Mouse (Mus musculus): ENCODE results near the gene Hdac1. TPM values are rescaled to one million over a fixed set of nuclear protein-coding genes. Genes with fewer than 3 reads are reported as not detected.

The Hdac1 gene
- total and polyA plus RNA-seq, 2 experiments from 2014 or later = 25.8 to 73.6 TPM

GRCm38 (mm10) chr4:129500607-129501566 is 41.6 kb downstream of the Hdac1 start:
- Histone ChIP-seq H3K4me1 (ENCODE audit: control insufficient read depth, insufficient read depth) (peaks cover 37% of the 10 kb centered on the region), H3K36me3 (replicated peaks; ENCODE audit: control insufficient read depth, insufficient read depth, low read length) (no peaks in the 10 kb centered on the region), H3K27me3 (ENCODE audit: control insufficient read depth, insufficient read depth, low read length) (no peaks in the 10 kb centered on the region), H3K4me3 (ENCODE audit: low read depth, low read length) (peak overlapping the region; percentile 60), H3K4me2 (ENCODE audit: low read depth, low read length) (peak overlapping the region; percentile 82), H3K9me3 (replicated peaks; ENCODE audit: control insufficient read depth, low read length) (no peaks in the 10 kb centered on the region), H3K27ac (ENCODE audit: low read depth) (peak overlapping the region; percentile 88), H3K9ac (replicated peaks; ENCODE audit: low read depth, low read length) (peak overlapping the region; percentile 53)
- DNase-seq (ENCODE audit: low spot score) (peak; percentile 90), ATAC-seq (ENCODE audit: insufficient read depth, low read depth) (peak; percentile 88)
- no peak for TF ChIP-seq CTCF (IDR thresholded peaks at IDR 0.05; ENCODE audit: low read depth)
- peak; percentile 27; the same call in 1 of the 2 replicates for TF ChIP-seq EP300 (IDR thresholded peaks at IDR 0.05; ENCODE audit: low read depth)
- WGBS = 2% methylated on average over 47 of the region's 49 CpGs

GRCm38 (mm10) chr4:129500017-129500416 is 42.5 kb downstream of the Hdac1 start:
- 76% methylated on average over 8 of the region's 8 CpGs for WGBS
- Histone ChIP-seq H3K27me3 (ENCODE audit: control insufficient read depth, insufficient read depth, low read length) (no peaks in the 10 kb centered on the region), H3K4me1 (ENCODE audit: control insufficient read depth, insufficient read depth) (peaks cover 37% of the 10 kb centered on the region), H3K27ac (ENCODE audit: low read depth) (peak overlapping the region; percentile 88), H3K36me3 (replicated peaks; ENCODE audit: control insufficient read depth, insufficient read depth, low read length) (no peaks in the 10 kb centered on the region), H3K4me3 (ENCODE audit: low read depth, low read length) (peak overlapping the region; percentile 60; the same call in 1 of the 2 replicates), H3K4me2 (ENCODE audit: low read depth, low read length) (peak overlapping the region; percentile 82), H3K9me3 (replicated peaks; ENCODE audit: control insufficient read depth, low read length) (no peaks in the 10 kb centered on the region), H3K9ac (replicated peaks; ENCODE audit: low read depth, low read length) (no peak overlapping the region)
- ATAC-seq (ENCODE audit: insufficient read depth, low read depth) = no peak
- no peak for DNase-seq (ENCODE audit: low spot score)
- no peak for TF ChIP-seq CTCF (IDR thresholded peaks at IDR 0.05; ENCODE audit: low read depth)

- peaks cover 32% of the 10 kb centered on the region for H3K4me1 ChIP-seq (ENCODE audit: control insufficient read depth, insufficient read depth)
Measured at GRCm38 (mm10) chr4:129498941-129499340, 43.6 kb downstream of the Hdac1 start.

GRCm38 (mm10) chr4:129496631-129497030 is 45.9 kb downstream of the Hdac1 start:
- TF ChIP-seq CTCF (IDR thresholded peaks at IDR 0.05; ENCODE audit: low read depth) (no peak), EP300 (IDR thresholded peaks at IDR 0.05; ENCODE audit: low read depth) (no peak)
- Histone ChIP-seq H3K27ac (ENCODE audit: low read depth) (peak overlapping the region; percentile 65), H3K4me3 (ENCODE audit: low read depth, low read length) (no peak overlapping the region), H3K4me1 (ENCODE audit: control insufficient read depth, insufficient read depth) (peaks cover 12% of the 10 kb centered on the region), H3K4me2 (ENCODE audit: low read depth, low read length) (no peak overlapping the region), H3K9ac (replicated peaks; ENCODE audit: low read depth, low read length) (no peak overlapping the region), H3K36me3 (replicated peaks; ENCODE audit: control insufficient read depth, insufficient read depth, low read length) (no peaks in the 10 kb centered on the region), H3K27me3 (ENCODE audit: control insufficient read depth, insufficient read depth, low read length) (peaks cover 11% of the 10 kb centered on the region), H3K9me3 (replicated peaks; ENCODE audit: control insufficient read depth, low read length) (no peaks in the 10 kb centered on the region)
- WGBS = 28% methylated on average over 6 of the region's 6 CpGs
- peak; percentile 65 for DNase-seq (ENCODE audit: low spot score)
- ATAC-seq (ENCODE audit: insufficient read depth, low read depth) = 0 out of 2 replicates have a peak, but pooled peaks have one; percentile 8

More at GRCm38 (mm10) chr4:129498941-129499340, 43.6 kb downstream of the Hdac1 start:
- H3K36me3 ChIP-seq (replicated peaks; ENCODE audit: control insufficient read depth, insufficient read depth, low read length) = no peaks in the 10 kb centered on the region
- H3K9me3 ChIP-seq (replicated peaks; ENCODE audit: control insufficient read depth, low read length) = no peaks in the 10 kb centered on the region
- TF ChIP-seq CTCF (IDR thresholded peaks at IDR 0.05; ENCODE audit: low read depth) (no peak), EP300 (IDR thresholded peaks at IDR 0.05; ENCODE audit: low read depth) (no peak)
- 28% methylated on average over 3 of the region's 3 CpGs for WGBS
- H3K4me3 ChIP-seq (ENCODE audit: low read depth, low read length) = no peak overlapping the region
- DNase-seq (ENCODE audit: low spot score) (no peak), ATAC-seq (ENCODE audit: insufficient read depth, low read depth) (no peak)
- H3K9ac ChIP-seq (replicated peaks; ENCODE audit: low read depth, low read length) = no peak overlapping the region
- H3K27me3 ChIP-seq (ENCODE audit: control insufficient read depth, insufficient read depth, low read length) = no peaks in the 10 kb centered on the region
- H3K4me2 ChIP-seq (ENCODE audit: low read depth, low read length) = no peak overlapping the region
- H3K27ac ChIP-seq (ENCODE audit: low read depth) = peak overlapping the region; percentile 44

- H3K4me3 ChIP-seq (ENCODE audit: low read depth, low read length) = no peak overlapping the region
- peaks cover 13% of the 10 kb centered on the region; the same call in 1 of the 2 replicates for H3K4me1 ChIP-seq (ENCODE audit: control insufficient read depth, insufficient read depth)
- H3K36me3 ChIP-seq (replicated peaks; ENCODE audit: control insufficient read depth, insufficient read depth, low read length) = no peaks in the 10 kb centered on the region
- WGBS = 31% methylated on average over 16 of the region's 16 CpGs
- H3K27me3 ChIP-seq (ENCODE audit: control insufficient read depth, insufficient read depth, low read length) = peaks cover 17% of the 10 kb centered on the region
- ATAC-seq (ENCODE audit: insufficient read depth, low read depth) = no peak
- TF ChIP-seq EP300 (IDR thresholded peaks at IDR 0.05; ENCODE audit: low read depth) = no peak
- peak; percentile 32 for TF ChIP-seq CTCF (IDR thresholded peaks at IDR 0.05; ENCODE audit: low read depth)
- H3K27ac ChIP-seq (ENCODE audit: low read depth) = peak overlapping the region; percentile 65
- no peak overlapping the region for H3K4me2 ChIP-seq (ENCODE audit: low read depth, low read length)
- H3K9ac ChIP-seq (replicated peaks; ENCODE audit: low read depth, low read length) = no peak overlapping the region
- DNase-seq (ENCODE audit: low spot score) = no peak
- H3K9me3 ChIP-seq (replicated peaks; ENCODE audit: control insufficient read depth, low read length) = no peaks in the 10 kb centered on the region
Measured at GRCm38 (mm10) chr4:129495672-129496562, 46.6 kb downstream of the Hdac1 start.
